Mouse (Mus musculus) thymus, postnatal 36 days (tissue): ENCODE data around the gene Kdelr1.

Experiments used
- DNase-seq, 2 experiments: peaks; one replicate each; pipeline ENCODE4 v3.0.0; 2022; ENCODE audit warnings: mixed read lengths in 2 of 2

Kdelr1 gene

DNA sequence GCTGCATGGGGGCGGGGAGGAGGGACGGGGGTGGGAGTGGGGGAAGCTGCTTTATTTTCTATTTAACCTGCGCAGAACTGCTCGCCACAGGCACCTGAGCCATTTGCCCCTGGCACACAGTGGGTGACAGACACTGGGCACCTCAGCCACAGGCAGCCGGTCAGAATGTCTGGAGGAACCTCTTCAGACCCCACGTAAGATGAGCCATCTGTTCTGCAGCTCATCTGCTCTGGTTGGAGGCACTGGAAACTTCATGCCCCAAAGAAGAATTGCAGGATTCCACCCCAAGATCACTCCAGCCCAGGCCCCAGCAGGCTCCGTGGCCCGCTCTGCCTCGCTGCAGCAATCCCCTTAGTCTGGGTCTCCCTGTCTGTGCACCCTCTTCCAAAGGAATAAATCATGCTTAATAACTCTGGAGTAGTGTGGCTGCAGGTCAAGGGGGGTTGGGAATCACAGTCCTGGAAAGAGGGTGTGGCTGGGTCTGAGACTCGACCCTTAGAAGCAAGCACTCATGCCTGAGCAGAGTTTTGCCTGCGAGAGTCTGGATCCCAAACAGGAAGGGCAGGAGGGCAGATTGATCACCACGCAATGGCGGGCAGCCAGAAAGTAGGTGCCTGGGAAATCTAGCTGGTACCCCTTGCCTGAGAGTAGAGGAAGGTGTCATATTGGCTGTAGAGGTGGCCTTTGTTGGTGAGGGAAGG, 44.6 kb downstream of the Kdelr1 start:
- peak; percentile 31 to 39 for DNase-seq

DNA sequence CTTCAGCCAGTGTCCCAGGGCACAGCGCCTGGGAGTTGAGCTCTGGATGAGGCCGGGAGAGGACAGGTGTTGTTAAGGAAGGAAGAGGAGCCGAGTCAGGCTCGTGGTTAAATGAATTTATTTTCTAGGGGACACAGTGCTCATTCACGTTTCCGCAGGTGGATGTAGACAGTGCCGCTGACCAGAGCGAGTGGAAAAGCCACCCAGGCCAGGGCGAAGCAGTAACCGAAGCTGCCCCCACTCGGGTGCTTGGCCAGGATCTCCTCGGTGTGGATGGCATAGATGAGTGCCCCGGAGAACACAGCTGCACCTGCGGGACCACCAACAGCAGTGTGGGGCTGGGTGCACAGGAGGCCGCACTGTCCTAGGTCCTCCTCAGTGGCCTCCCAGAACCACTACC, 45.4 kb downstream of the Kdelr1 start:
- peak in 1 of 2 experiments; percentile 38 for DNase-seq

DNA sequence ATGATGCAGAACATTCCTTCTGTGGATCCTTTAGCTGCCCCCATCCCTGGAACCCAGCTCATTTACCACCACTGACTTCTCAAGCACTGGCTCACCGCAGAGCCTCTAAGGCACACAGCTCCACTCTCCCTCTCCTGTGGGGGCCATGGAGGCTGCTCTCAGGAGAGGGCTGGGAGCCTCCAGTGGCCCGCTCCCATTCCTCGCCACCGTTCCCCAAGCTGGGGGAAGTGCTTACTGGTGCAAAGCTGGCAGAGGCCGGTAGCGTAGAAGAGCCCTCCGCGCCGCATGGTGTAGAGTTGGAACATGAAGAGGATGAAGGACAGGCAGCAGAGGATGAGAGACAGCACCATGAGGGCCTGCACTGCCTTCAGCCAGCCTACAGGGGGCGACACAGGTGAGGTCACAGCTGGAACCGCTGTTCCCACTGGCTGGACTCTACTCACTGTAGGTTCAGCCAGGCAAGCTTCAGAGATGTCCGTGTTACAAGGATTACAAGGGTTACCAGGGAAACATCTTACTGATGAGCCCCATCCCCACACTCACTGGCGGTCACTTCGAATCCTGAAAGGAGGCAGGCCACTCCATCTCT, 46.6 kb downstream of the Kdelr1 start:
- peak; percentile 32 to 42 for DNase-seq

DNA sequence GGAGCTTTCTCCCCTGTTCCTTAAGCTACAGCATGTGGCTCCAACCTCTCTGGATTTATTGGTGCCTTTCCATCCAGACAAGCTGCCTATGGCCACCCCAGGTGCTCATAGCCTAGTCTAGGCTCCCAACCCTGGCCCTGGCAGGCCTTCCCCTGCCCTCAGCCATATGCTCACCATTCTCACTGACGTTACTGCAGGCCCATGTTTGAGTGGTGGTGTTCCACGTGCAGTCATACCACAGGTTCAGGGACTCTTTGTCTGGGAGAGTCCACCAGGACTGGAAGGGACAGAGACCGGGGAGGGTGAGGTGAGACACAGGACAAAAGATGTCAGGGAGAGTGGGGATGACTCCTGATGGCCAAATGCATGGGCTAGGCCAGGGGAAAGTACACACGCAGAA, 47.2 kb downstream of the Kdelr1 start:
- DNase-seq: no peak

DNA sequence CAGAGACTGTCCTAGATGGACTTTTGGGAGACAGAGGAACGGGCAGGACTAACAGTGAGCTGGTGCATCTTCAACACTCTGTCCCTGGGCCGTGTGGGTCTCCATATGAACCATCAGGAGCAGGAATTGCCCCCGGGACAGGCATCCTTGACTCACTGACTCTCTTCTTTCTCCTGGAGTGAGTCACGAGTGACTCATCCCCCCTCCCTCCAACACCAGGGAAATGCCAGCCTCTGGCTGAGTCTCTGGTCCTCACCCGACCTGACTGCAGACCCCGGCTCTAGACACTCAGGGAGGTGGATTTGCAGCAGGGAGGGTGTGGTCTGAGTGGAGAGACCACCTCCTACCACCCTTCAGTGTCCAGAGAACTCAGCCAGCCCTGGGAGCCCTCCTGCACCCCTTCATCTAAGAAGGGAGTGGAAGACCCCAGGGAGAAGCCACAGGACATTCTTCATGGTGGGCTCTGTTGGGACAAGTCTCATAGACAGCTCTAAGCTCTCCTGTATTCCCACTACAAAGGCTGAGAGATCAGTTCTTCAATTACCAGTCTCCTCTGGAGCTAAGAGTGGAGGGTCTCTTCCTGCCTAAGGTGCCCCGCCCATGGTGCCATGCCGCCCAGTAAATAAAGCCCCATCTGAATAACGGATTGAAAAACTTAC, 48.1 kb downstream of the Kdelr1 start:
- peak; percentile 39 to 46 for DNase-seq

DNA sequence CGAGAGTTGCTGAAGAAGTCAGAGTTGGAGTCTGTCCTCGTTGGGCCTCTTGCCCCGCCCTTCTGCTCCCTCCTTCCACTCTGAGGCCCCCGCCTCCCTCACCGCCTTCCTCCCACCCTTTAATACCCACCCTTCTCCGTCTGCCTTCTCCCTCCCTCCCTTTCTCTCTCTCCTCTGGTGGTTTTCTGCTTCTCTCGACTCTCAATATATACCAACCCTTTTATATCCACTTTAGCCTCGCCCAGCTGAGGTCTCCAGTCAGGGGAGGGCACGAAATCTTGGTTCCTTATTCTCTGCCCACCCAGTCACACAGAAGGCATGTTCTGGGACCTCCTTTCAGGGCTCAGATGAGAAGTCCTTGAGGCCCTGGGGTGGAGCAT, 48.7 kb downstream of the Kdelr1 start, which contains the start of gene Emp3:
Gene Emp3, minus strand, starts transcription at position 163 of the 380 bp plus-strand sequence.
- DNase-seq: peak; percentile 75 to 84

DNA sequence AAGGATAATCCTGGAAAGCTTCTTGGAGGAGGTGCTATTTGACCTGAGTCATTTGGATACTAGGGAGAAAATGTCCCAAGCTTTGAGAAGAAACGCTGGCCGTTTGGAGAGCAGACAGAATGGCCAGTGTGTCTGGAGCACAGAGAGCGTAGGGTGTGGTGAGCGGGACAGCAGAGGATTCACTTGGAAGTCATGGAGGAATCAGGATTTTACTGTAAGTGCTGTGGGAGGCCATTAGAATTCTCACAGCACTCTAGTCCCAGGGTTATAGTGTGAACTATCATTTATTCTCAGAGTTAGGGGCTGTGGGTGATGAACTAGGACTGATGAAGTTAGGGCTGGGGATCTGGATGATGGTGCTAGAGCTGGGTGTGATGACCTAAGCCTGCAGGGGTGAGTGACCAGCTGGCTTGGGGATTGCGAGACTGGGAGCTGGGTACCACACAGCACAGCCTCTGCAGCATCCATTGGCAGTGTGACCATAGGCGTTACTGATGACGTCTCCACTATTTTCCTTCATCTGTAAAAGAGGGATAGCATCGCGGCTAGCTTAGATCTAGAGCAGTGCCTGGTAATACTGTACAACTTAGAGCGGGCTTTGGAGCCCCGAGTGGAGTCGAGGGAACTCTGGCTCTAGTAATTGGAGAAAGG, 49.5 kb downstream of the Kdelr1 start:
- DNase-seq: no peak

DNA sequence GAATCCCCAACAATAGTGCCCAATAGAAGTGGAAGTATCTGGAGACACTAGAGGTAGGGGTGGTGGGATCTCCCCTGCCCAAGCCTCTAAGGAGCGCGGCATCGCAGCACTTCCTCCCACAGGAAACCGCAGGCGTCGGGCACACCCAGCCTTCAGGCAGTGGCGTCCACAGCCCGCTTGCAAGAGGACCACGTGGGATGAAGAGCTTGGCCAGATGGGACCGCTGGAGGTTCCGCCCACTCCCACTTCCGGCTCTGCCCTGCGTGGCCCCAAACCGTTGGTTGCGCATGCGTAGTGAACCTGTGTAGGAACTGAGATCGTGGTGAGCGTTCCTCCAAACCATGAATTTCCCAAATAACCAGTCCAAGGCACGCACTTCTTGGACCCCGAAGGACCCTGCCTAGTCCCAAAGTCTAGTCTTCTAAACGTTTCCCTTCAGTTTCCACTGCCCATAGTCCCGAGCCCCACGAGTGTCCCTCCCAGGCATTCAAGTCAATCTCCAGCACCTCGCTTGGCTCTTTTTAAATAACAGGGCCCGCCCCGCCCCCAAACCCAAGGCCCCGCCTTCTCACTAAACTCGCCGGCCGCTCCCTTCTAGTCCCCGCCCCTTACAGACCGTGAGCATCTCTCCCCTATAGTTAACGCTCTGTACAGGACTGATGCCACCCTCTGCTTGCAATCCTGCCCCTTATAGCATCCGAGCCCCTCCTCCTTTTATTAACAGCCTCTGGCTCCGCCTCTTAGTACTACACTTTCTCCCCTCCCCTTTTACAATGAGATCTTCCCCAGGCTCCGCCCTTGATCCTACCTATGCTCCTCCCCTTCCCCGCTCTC, 50.6 kb downstream of the Kdelr1 start:
- DNase-seq: peak; percentile 91 to 96

DNA sequence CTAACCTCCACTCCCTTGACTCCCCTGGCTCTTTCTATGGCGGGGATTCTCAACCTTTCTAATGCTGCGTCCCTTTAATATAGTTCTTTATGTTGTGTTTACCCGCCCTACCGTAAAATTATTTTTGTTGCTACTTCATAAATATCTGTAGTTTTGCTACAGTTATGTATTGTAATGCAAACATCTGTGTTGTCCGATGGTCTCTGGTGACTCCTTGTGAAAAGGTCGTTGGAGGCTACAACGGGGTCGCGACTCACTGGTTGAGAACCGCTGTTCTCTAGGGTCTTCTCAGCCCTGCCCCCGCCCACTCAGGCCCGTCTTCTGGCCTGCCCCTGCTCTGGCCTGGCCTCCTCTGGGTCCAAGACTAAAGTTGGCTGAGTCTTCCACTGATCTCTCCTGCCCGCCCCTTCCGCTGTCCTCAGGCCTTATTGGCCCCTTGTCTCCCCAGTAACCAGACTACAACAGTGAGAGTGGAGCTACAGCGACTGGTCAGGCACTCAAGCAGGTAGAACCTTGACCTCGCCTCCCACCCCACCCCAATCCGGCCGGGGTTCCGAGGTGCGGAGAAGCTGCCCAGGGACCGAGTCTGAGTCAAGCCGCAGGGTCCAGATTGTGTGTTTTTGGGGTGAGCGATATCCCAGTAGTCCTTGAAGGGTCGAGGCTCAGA, 51.3 kb downstream of the Kdelr1 start, which contains the start of gene Ccdc114:
Gene Ccdc114, plus strand, starts transcription at position 311 of the 667 bp plus-strand sequence.
- peak; percentile 41 to 61 for DNase-seq

DNA sequence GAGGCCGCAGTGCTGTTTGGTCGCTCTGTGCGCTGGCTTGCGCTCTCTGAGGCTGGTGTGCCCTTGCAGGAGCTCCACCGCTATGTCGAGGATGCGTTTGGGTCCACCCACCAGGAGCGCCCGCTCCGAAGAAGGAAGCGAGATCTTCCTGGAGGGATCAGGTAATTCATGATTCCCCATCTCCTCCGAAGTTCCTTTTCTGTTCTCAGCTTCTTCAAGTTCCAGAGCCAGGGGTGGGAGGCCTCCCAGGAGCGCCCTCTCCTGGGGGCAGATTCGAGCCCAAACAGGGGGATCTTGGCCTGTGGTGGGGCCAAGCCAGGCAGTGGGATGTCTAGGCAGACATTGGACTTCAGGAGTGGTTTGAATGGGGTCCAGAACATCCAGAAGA, 51.9 kb downstream of the Kdelr1 start:
- peak; percentile 70 to 75 for DNase-seq

DNA sequence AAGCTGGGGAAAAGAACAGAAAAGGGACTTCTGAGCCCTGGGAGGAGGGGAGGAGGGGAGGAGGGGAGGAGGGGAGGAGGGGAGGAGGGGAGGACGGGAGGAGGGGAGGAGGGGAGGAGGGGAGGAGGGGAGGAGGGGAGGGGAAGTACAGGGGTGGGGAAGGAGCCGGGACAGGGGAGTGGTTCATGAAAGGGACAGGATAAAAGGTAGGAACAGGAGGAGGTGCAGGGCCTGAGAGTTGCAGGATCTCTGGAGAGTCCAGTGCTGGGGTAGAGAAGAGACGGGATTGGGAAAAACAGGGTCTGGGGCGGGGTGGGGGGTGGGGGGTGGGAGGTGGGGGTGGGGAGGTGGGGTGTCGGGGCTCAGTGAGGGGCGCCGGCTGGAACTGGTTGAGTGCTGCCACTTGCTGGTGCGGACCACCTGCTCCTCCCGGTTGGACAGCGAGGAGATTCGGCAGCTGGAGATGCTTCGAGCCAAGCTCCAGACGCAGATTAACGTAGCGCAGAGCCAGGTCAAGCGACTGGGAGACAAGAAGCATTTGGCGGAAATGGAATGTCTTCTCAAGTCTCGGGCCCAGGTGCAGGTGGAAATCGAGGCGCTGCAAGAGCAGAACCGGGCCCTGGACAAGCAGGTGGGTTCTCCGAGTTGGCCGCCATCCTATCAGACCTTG, 56.2 kb downstream of the Kdelr1 start:
- DNase-seq: no peak

DNA sequence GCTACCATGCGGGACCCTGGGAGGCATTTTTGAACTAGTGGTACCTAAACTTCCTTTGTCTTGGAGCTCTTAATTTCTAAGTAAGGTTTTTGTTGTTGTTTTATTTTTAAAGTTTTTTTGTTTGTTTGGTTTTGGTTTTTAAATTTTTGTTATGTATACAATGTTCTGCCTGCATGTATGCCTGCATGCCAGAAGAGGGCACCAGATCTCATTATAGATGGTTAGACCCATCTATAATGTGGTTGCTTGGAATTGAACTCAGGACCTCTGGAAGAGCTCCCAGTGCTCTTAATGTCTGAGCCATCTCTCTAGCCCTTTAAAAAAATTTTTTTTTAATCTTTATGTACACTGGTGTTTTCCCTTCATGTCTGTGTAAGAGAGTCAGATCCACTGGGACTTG, 57.1 kb downstream of the Kdelr1 start:
- DNase-seq: no peak
